Mouse (Mus musculus): ENCODE data around the gene Mcu.

GRCm38 (mm10) chr10:59616522-59616921 lies at the start of gene Mcu:
- TF ChIP-seq POLR2A (IDR thresholded peaks at IDR 0.05; ENCODE audit: borderline replicate concordance, insufficient read depth, low read length) (peak; percentile 88), CTCF (IDR thresholded peaks at IDR 0.05; ENCODE audit: borderline replicate concordance, insufficient read depth, low read depth, low read length) (no peak)
